Mouse (Mus musculus): ENCODE data around the gene Kcnj4.

Gene Kcnj4

DNA sequence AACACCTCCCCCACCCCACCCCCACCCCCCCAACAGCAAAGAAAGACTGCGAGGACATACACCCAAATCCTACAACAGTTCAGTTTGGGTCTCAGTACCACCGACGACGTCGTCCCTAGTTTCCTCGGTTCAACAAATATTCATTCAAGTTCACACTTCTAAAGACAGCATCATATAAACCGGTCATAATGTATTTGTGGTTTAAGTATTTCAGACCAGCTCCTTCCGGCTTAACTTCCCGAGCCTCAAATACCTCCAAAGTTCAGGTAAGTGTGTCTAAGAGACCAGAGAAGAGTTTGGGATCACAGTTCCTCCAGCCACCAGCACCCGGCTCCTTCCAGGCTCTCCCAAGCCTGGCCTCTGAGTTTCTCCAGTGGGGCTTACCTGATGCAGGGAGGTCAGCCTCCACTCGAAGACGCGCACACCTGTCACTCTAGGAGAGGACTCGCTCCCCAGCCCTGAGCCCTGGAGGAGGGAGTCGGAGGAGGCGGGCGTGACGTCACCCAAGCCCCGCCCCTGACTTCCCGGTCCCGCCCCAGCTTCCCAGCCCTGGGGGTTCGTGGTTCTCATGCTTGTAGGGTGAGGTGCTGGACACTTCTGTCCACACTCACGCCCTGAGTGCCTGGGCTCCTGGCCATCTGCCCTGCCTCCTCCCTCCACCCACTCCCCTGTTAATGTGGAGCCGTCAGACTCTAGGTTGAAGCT lies 49.8 kb downstream of the Kcnj4 start, which contains the start of gene Csnk1e:
Csnk1e (minus strand) TSS at position 461 of the 705 bp plus-strand sequence.
- peak; percentile 98 for DNase-seq

DNA sequence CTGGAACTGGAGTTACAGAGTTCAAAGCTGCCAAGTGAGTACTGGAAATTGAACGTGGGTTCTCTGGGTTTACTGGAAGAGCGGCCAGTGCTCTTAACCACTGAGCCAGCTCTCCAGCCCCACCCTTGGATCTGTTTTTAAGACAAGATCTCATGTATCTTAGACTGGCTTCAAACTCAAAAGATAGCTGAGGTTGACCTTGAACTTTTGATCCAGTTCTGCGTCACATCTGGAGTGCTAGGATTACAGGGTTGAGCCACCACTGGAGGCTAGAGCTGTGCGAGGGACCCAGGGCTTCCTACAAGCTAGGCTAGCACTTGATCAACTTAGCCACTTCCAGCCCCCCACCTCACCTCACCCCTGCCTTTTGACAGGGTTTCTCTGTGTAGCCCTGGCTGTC lies 51.2 kb downstream of the Kcnj4 start:
- DNase-seq, result no peak

DNA sequence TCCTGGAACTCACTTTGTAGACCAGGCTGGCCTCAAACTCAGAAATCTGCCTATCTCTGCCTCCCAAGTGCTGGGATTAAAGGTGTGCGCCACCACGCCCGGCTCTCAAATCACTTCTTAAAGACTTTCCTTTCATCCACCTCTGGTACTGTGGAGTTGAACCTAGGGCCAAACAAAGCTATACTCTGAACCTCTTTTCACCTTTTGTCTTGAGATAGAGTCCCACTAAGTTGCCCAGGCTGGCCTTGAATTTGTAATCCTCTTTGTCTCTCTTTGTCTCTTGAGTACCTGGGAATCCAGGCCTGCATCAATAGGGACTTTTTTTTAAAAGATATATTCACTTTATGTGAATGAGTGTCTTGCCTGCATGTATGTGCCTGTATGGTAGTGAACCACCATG lies 57.0 kb downstream of the Kcnj4 start:
- DNase-seq, result no peak

DNA sequence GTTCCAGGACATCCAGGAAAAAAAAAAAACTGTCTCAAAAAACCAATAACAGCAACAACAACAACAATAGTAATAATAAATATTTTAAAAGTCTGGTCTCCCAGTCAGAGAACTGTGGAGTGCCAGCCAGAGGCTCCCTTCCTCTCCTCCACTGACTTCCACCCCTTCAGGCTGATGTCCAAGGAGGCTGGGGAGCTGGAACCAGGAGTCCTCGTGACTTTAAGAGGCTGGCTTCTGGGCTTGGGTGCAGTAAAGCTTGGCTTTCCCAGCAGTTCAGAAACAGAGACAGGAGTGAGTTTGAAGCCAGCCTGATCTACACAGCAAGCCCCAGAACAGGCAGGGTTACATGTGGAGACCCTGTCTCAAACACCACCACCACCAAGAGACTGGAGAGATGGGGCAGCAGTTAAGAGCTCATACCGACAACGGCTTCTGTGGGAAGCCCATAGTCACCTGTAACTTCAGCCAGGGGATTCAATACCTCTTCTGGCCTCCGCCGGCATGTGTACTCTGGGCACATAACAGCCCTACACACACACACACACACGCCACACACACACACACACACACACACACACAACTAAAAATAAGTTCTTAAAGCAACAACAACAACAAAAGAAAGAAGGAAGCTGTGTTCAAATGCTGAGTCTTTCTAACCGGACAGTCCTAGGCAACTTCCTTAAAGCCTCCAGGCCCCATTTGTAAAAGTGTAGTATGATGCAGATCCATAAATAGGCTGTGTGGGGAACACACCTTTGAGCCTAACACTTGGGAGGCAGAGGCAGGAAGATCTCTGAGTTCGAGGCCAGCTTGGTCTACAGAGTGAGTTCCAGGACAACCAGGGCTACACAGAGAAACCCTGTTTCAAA lies 59.0 kb downstream of the Kcnj4 start:
- DNase-seq, result peak; percentile 95

DNA sequence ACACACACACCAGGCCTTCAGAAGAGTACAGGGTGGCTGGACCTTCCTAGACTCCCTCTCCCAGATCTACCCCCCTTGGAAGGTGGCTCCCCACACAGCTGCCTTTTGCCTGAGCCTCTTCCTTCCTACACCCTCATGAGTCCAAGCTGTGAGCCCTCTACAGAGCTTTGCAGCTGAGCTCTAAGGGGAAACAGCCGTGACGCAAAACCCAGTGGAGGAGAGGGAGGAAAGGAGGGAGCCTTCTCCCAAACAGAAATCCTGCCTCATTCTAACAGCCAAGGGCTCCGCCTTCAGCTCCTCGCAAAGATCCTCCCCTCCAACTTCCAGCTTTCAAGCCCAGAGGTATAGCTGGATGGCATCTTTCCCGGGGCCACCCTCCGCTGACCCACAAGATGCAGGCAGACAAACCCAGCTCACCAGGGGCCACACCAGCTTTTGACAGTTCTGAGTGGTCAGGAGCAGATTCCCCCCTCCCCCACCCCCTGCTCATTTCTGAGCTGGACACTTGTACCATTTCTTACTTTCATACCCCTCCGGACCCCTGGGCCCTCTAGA lies 61.1 kb downstream of the Kcnj4 start:
- DNase-seq, result peak; percentile 93

DNA sequence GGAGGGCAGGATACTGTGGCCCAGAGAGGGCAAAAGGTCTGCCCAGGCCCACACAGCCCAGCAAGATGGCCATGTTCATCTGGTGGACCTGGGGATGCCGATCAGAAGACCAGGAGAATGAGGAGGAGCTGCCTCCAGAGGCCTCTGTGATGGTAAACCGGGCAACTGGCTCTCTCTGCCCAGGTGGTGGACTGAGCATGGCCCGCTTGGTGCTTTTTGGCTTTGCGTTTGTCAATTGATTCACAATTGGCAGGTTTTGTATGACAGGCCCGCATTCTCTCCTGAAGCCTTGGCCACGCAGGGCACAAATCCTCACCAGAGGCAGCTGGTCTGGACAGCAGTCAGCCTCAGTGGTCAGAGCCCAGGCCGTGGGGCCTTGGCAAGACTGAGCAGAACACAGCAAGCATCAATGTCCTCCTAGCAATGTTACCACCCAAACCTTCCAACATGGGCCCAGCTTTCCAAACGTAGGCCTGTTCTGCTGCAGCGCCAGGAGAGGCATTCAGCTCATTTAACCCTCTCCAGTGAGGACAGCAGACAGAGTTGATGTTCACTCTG lies 62.0 kb downstream of the Kcnj4 start:
- peak; percentile 93 for DNase-seq

DNA sequence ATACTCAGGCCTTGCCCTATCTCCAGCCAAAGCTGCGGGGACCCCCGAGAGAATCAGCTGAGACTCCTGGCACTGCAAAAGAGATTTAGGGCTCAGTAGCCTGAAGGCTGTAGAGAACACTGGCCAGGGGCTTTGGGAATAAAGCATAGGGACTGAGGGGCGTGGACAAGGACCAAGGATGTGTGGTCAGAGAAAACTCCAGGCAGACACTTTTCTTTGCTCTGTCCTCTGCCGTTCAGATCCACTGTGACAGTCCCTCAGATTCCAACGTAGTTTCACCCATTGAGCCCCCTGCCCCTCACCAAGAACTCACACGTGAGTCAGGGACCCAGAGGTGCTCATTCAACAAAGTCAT lies 62.8 kb downstream of the Kcnj4 start:
- no peak for DNase-seq

DNA sequence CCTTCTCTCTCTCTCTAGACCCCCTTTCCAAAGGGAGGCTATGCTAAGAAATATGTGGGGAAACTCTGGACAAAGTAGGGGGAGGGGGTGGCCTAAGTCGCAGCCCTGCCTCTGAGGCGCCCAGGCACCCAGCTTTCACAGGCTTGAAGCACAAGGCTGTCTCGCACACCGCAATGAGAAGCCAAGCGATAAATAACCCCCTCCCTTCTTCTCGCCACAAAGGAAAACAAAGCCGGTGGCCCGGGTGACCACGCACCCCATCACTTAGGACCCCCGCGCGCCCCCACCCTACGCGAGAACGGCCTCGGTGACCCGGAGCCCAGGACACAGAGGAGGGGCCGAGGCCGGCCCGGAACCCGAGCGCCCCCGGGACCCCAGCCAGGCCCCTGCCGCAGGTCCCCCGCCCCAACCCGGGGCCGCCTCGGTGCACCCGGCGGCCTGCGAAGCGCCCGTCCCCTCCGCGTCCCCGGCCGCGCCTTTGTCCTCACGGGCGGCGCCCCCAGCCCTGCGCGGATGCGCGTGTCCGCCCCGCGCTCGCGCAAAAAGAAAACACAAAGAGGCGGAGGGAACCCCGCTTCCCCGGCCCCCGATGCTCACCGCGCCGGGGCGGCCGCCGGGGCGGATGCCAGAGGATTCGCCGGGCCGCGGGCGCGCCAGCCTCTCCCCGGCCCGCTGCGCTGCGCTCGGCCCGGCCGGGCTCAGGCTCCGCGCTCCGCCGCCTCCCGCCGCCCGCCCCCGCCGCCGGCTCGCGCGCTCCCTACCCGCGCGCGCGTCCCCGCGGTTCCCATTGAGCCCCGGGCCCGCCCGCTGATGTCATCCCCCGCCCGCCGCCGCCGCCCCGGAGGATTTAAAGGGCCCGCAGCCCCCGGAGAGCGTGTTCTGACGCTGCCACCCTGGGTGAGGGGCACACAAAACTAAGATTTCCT lies 63.4 kb downstream of the Kcnj4 start:
- peak; percentile 99 for DNase-seq

DNA sequence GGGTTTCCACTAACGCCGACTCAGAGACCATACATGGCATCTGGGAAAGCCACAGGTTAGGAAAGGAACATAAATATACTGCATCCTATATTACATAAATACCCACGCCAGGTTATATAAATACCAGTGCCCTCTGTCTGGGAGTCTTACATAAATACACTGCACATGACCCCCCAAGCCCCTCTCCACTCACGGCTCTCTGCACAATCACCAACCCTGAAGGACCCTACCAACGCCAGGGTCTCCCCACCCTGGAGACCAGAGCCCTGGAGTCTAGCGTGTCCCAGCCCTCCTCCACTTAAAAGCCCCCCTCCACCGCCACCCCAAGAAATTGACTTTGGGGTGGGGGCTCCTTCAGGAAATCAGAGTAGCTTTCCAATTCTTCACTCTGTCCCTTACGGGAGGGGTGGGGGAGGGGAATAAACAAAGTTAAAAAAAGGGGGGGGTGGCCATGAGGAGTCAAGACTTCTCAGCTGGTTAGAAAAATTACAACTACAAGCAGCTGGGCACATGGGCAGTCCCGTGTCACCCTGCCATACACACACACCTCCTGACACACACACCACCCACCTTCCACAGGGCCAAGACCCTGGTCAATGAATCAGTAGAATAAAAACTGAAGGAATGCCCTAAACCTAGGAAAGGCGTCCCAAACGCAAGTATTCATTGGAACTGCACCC lies 64.2 kb downstream of the Kcnj4 start:
- peak; percentile 94 for DNase-seq

DNA sequence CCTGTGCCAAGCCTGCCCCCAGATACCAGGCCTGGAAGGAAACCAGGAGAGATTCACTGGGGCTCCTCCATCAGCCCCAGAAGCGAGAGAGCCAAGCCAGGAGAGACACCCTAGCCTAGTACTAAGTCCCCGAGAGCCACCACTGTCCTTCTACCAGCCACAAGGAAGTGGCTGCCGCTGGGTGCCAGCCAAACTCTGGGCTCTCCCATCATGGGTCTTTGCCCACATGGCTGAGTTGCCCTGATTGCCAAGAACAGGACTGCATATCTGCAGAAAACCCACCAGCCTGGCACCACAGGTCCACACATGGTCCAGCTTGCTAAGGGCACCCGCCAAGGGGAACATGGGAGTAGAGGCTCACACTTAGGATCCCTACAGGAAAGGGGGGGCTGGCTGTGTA lies 64.8 kb downstream of the Kcnj4 start:
- peak; percentile 99 for DNase-seq

DNA sequence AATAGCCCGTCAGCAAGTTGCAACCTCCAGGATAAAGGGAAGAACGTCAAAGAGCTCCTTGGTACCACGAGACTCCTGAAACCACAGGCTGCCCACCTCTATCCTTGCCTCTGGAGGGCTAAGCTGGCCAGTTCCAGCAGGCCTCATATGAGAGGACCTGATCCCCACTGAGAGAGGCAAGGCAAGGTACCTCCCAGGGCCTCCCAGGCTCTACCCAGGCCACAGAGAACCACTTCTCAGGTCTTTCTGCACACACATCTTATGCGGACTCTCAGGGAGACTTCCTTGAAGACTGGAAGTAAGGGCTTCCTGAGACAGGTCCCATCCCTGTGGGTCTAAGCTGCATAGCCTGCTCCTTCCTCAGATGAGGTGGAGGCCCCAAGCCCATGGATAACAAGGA lies 65.7 kb downstream of the Kcnj4 start:
- DNase-seq, result peak; percentile 87

DNA sequence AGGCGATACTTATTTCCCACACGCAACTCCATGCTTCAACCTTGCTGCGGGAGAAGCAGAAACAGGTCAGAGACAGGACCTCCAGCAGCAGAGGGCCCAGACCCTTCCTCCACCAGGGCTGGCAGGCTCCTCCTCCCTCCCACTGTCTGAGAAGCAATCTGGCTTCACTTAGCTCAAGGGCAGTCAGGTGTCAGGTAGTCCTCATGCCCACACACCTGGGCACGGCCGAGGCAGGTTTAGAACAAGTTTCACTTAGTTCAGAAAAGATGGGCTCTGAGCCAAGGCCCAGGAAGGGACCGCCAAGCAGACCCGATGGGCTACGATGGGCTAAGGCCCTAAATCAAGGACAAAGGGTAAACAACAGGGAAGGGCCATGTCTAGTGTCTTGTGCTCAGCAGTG lies 66.2 kb downstream of the Kcnj4 start:
- DNase-seq, result peak; percentile 92

DNA sequence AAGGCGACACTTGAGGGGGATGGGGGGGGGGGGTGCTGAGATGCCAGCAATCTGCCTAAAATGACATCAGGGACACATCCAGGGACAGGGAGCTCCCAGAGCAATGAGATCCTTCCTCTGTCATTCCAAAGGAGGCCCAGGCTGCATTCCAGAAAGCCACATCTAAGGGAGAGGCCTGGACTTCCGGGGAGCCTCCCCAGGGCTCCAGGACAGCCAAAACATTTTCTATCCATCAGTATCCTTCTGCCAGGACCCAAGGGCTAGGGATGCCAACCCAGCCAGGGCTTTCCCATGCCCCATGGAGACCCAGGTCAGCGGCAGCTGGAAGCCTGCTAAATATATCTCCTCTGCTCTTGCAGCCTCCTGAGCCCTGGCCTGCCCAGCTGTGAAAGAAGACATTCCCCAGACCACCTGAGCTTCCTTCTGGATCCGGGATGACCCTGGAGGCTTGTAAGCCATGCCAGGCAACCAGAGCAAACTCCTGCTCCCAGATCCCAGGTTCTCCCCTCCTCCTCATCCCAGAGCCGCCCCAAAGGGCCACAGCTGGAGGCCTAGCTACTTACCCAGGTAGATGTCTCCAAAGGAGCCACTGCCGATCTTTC lies 66.7 kb downstream of the Kcnj4 start:
- DNase-seq, result peak; percentile 96

DNA sequence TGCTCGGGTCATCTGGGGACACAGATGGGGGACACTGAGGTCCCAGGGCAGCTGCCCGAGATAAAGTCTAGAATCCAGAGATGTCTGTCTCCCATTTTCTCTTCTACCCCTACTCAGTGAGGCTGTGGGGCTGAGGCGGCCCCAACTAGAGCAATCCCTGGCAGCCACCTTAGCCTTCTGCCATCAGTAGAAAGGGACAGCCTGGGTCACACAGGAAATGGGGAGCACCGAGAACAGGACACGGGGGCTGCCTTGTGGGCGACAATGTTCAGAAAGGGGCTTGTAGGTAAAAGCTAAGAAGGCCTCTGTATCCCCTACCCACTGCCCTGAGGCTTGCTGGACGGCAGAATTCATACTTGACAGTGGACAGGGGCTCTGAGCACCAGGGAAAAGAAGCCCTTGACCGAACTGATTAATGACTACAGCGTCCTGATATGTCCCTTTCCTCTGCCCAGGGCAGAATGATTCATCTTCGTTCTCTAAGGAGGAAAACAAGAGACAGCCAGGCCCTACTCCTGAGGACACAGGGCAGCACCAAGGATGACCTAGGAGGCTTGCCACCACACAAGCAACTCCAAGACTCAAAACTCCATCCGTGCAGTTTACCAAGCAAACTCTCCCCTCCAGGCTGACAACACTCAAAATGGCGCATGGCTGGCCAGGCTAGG lies 67.4 kb downstream of the Kcnj4 start:
- peak; percentile 94 for DNase-seq

DNA sequence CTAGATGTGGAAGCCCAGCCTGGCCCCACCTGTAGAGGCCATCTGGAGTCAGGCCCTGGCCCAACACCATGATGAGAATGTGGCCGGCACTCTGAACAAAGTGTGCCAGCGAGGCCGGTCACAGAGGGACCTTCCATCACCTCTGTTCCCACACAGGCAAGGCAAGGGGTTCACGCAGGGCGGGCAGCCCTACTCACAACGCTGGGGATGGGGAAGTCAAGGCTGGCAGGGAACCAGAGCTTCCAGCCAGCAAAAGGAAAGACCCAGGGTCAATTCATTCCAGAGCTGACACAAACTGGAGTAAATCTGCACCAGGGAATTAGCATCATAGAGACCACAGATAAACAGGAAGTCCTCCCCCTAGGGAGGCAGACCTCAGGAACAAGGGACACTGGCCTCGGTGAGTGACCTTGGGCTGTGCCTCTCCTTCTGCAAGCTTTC lies 68.5 kb downstream of the Kcnj4 start:
- peak; percentile 98 for DNase-seq

DNA sequence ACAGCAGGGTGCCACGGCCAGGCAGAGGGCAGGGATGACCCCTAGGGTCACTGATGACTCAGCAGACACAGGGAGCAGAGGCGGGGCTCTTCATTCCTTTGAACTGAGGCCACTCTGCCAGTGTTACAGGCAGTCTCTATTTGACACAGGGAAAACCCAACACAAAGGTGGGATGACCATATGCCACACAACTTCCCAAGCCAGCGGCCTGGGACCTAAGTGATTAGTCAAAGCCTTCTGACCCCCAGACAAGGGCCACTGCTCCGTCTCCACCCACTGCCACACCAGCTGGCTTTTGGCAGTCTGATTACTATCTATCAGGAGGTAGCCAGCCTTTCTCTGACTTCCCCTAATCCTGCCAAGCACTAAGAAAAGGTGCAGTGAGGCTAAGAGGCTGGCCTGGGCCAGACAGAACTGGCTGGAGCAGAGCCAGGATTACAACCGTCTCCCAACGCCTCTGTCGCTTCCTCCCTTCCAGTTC lies 69.8 kb downstream of the Kcnj4 start:
- DNase-seq, result peak; percentile 96

All from heart, adult 11 months (tissue).